Mouse (Mus musculus) monocyte, adult 59 days (primary cell): ENCODE results near the gene Timp3. TPM values are rescaled to one million over a fixed set of nuclear protein-coding genes. Genes with fewer than 3 reads are reported as not detected.

Source experiments
- total RNA-seq, 2 experiments: library from RNA; stranded (reverse); gene quantifications; one replicate each; pipeline ENCODE4 v1.2.4; 2023

Timp3 gene
- total RNA-seq: under 1 TPM; 0.09 to 0.16 TPM

DNA sequence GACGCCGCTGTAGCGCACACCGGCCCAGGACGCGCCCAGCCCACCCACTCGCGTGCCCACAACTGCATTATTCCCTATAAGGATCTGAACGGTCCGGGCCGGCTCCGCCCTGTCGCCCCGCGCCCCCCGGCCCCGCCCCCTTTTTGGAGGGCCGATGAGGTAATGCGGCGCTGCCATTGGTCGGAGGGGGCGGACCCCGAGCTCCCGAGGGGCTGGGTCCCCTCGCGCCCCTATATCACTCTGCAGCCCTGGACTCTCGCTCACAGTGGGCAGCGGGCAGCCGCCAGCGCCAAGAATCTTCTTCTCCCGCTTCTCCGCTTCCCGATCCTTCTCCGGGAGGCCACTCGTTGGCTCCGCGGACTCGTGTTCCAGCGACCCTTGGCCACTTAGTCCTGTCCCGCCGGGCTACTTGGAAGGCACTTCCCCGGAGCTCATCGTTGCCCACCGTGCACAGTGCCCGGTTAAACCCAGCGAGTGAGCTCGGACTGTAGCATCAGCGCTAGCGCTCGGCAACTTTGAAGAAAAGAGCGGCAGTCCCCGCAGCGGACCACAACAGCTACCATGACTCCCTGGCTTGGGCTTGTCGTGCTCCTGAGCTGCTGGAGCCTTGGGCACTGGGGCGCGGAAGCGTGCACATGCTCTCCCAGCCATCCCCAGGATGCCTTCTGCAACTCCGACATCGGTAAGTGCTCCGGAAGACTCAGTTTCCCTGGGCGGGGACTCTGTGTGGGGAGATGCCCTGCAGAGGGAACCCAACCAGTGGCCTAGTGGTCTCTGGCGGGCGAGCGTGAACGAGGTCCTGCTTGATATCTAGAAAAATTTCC lies at the start of gene Timp3:
Timp3 (plus strand) TSS at position 80 of the 824 bp plus-strand sequence.

Other genes starting within 250 kb of the Timp3 start
- not detected for gene Syn3, start 198.5 kb downstream of the Timp3 start, total RNA-seq